Mouse (Mus musculus) cerebellum, adult 2 months (tissue): ENCODE data around the gene Gm17949.

Source experiments
- CTCF ChIP-seq: fragments of 200-500 bp; IDR thresholded peaks from 2 replicates; pipeline ENCODE4 v1.5.1; 2011; ENCODE audit warnings: low read depth, mild to moderate bottlenecking, control low read depth, low read length, moderate library complexity, borderline replicate concordance; ENCODE audit not compliant: insufficient read depth
- POLR2A ChIP-seq: fragments of 200-500 bp; IDR thresholded peaks from 2 replicates; pipeline ENCODE4 v1.6.1; 2011; ENCODE audit warnings: low read length, control low read depth, borderline replicate concordance; ENCODE audit not compliant: insufficient read depth

DNA sequence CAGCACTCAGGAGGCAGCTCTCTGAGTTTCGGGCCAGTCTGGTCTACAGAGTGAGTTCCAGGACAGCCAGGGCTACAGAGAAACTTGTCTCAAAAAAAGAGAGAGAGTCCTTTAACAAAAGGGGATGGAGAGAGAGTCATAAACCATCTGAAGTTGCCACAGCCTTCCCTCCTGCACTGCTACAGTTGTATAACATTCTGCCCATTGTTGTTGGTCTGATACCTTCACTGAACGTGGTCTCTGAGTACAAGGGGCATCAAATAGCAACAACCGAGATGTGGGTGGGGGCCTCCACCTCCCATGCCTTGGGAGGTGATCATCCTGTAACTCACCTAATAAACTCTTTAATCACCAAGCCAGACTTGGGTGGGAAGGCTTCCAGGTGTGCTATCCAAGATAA lies 25.6 kb upstream of the Gm17949 start:
- TF ChIP-seq CTCF (no peak), POLR2A (no peak)
